Mouse (Mus musculus) lung, postnatal 0 days (tissue): Measurements from ENCODE around the gene Dab2ip.

Source experiments
- CTCF ChIP-seq: IDR thresholded peaks from 2 replicates; pipeline ENCODE4 v1.5.1; 2016; ENCODE audit warnings: antibody characterized with exemption, mild to moderate bottlenecking
- EP300 ChIP-seq: IDR thresholded peaks from 2 replicates; pipeline ENCODE4 v1.6.1; 2016; ENCODE audit warnings: antibody characterized with exemption, mild to moderate bottlenecking, control low read depth

DNA sequence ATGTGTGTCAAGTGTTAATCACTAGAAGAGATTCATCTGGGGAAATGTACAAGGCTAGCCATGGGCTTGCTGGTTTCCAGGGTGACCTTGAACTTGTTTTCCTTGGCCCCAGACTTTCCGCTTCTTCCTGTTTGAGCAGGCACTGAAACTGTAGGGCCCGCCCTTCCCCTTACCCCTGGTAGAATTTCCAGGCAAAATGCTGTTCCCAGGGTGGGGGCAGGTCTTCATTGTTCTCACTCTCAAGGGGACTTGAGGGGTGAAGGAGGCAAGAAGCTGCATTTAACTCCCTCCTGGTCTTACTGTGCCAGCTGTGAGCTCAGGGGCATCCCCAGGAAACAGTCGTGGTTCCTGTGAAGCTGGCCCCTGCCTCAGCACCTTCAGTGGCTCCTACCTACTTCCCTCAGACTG, 55.9 kb downstream of the Dab2ip start:
- TF ChIP-seq CTCF (no peak), EP300 (peak; percentile 49; the same call in 1 of the 2 replicates)
